Mouse (Mus musculus) bone marrow macrophage, adult 2 months (primary cell): Measurements from ENCODE around the gene Mrpl21.

Experiments
- CTCF ChIP-seq: IDR thresholded peaks from 2 replicates; pipeline ENCODE4 v1.5.1; 2012; ENCODE audit warnings: low read depth, mild to moderate bottlenecking, low read length, moderate library complexity
- POLR2A ChIP-seq: IDR thresholded peaks from 2 replicates; pipeline ENCODE4 v1.6.1; 2012; ENCODE audit warnings: mild to moderate bottlenecking, low read depth, low read length, borderline replicate concordance

DNA sequence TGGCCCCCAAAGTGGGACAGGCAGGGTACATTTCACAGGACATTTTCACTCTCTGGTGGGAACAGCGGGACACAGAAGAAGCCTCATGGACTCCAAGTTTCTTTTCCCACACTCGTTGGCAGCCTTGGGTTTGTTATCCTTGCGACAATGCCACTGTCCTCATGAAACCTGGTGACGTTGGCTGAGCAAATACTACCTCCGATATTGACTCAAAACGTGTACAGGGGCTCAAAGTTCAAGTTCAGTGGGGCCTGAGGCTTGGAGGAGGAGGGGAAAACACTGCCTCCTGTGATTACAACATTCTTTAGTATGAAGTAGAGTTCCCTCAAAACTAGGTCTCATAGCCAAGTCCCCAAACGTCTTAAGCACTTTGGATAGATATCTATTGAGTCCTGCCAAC is 37.4 kb downstream of the Mrpl21 start:
- TF ChIP-seq CTCF (no peak), POLR2A (no peak)
